Mouse (Mus musculus) cerebellum, adult 8-10 months (tissue): ENCODE results near the gene Ggt1.
A peak's percentile ranks its signal among the peaks of the same experiment; 100 is the strongest.
"Not testable (repeated sequence)": the region's sequence is repeated elsewhere in the genome, so short reads cannot be mapped to it uniquely, and the experiment has no call there.

ENCODE experiments used
- DNase-seq: peaks from one replicate; pipeline ENCODE4 v3.0.0; 2022

Ggt1 gene

DNA sequence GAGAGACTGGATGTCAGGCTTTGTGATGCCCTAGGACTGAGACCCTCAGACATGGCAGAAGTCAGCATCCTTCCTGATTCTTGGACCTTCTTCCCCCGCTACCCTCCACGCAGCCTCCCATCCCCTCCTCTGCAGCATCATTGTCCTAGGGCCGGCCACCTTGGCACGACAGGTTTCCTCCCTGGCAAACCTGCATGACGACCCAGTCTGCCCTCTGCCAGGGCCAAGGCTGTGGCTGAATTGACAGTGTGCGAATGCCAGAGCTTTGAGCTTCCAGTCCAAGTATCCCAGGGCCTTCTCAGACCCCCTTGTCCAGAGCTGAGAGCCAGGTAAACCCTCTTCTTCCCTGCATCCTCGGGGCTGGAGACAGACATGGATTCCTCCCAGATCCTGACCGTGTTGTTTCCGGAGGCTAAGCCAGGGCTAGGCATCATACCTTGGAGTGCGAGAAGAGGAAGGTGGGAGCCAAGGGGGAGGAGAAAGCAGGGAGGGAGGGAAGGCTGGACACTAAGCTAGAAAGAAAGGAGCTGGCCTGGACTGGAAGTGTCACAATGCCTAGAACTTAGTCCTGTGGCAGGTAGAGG lies at the start of gene Ggt1:
Gene Ggt1, plus strand, starts transcription at position 534 of the 584 bp plus-strand sequence.
- DNase-seq, result no peak

DNA sequence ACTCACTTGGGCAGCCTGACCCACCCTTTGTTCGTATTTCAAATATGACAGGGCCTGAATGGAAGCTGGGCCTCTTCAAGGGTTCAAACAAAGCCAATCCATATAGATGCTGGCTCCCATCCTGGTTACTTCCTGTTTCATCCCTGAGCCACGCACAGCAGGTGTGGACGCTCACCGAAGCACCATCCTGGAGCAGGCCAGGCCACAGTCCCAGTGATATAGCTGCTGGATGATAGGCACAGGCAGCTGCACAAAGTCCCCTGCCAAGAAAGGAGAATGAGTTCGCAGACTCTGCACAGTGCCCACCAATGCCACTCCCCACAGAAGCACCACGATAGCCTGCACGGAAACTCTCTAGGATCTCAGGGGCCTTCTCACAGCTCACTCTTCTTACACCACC lies 49.5 kb upstream of the Ggt1 start:
- no peak for DNase-seq

DNA sequence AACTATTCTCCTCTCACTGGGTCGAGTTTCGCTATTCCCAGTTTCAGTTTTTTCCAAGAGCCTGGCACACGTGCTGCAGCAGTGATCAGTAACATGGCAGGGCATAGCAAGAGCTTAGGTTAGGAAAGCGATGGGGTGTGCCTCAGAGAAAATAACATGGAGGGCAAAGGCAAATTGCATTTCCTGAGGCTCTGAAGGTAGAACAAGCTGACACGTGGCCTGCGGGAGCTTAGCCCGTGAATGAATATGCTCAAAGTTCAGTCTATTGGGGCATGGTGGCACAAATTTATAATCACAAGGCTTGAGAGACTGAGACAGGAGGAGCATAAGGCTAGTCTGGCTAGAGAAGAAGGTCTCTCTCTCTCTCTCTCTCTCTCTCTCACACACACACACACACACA lies 48.6 kb upstream of the Ggt1 start:
- DNase-seq, result no peak

DNA sequence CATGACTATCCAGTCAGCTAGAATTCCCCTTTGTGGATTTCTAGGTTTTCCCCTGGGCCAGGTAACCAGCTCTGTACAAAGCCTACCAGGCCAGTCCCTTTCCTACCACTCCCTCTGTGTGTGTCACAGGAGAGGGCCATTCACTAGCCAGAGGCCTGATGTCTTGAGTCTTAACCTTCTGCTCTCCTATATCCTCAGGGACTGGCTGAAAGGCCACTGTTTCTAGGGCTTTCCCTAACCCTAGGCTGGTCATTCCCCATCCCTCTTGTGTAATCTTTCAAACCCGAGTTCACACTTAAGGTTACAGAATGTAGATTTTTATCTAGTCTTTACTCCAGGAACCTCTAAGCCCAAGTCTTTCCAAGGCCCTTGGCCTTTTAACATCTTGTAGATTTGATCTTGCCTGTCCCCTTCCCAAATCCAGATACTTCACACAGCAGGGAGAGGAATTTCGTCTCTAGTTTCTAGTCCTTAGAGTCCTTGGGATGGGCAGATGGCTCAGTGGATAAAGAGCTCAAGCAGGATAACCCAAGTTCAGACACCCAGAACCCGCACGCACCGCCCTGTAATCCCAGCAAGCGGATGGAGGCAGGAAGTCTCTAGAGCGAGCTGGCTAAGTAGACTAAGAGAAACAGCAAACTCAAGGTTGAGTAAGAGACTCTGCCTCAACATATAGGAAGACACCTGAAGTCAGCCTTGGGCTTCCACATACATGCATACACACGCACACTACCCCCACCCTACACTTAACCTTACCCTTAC lies 47.9 kb upstream of the Ggt1 start:
- DNase-seq, result no peak

DNA sequence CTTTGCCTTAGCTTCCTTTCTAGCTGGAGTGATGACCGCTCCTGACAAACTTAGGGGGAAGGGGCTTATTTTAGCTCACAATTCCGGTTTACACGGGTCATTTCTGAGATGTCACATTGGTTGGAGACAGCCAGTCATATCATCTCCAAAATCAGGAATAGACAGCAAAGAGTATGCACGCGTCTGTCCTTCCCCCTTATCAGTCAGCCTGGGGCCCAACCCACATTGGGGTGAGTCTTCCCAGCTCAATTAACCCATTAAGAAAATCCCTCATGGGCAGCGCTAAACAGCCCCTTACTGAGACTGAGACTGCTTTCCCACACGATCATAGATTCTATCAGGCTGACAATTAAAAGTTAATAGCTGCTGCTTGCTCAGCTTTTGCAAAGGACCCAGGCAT lies 47.0 kb upstream of the Ggt1 start:
- DNase-seq, result no peak

DNA sequence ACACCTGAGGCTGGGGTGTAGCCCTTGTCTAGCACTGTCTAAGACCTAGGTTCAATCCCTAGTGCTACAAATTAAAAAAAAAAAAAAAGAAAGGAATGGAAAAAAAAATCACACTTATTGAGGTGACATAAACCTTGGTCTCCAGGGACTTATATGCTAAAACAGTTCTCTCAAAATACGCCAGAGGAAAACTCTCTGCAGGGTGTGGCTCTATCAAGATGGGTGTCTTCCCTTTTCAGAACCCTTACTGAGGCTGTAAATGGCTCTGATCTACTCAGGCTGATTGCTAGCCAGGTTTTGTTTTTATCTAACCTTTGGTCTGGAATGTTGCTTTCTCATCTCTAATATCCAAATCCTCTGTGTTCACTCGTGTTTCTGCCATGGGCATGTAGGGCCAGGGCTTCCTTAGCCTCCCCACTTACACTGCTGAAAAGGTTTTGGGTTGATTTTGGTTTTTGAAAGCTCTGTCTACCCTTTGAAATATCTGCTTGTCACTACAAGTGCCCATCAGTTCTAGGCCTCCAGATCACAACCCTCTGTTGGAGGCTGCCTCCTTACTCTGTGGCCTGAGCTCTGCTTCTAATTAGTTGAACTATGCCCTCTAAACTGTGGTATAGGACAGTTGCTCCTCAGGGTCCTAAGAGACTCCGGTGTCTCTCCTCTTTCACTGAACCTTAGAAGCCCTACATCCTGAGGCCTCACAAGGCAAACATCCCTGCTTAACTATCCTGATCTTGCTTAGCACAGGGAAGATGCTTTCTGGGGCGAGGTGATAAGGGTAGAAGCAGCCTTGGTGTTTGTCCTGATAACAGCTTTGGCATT lies 46.0 kb upstream of the Ggt1 start:
- DNase-seq, result no peak

DNA sequence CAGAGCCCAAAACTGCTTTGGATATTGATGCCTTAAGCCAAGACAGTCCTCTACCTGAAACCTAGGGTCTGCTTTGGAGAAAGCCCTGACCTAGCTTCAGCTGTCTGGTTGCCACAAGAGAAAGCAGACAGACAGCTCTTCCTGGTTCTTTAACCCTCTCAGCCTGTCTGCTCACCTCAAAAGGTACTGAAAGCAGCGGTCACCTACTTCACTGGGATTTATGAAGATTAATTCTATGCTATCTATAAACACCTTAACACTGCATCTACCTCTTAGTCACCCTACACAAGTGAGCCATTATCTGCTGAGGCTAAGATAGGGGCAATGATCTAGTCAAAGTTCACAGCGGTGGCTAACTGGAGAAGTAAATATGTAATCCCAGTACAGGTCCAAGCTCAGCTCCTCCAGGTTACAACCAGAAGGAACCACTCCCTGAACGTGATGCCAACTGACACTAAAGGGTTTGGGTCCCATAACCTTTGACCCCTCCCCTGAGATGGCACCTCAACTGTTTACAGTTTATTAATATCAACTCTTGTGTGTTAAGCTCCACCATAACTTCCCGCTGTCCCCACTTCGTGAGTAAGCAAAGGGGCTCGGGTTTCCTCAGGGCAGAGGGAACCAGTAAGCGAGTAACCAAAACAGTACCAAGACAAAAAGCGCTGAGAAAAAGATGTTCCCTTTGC lies 45.2 kb upstream of the Ggt1 start:
- no peak for DNase-seq

DNA sequence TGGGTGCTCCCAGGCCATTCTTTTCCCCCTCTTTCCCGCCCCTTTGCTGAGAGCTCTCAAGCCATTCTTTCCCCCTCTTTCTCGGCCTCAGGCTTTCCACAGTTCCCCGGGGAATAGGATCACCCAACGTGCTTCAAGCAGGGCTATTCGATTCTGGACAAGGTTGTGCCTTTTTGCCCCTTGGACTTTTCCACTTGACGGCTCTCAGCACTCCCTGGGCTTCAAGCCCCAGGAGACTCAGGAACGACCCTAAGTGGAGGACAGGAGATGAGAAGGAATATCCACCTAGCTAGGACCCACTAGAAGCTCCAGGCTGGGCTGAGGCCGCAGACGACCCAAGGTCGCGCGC lies 44.7 kb upstream of the Ggt1 start:
- DNase-seq, result no peak

DNA sequence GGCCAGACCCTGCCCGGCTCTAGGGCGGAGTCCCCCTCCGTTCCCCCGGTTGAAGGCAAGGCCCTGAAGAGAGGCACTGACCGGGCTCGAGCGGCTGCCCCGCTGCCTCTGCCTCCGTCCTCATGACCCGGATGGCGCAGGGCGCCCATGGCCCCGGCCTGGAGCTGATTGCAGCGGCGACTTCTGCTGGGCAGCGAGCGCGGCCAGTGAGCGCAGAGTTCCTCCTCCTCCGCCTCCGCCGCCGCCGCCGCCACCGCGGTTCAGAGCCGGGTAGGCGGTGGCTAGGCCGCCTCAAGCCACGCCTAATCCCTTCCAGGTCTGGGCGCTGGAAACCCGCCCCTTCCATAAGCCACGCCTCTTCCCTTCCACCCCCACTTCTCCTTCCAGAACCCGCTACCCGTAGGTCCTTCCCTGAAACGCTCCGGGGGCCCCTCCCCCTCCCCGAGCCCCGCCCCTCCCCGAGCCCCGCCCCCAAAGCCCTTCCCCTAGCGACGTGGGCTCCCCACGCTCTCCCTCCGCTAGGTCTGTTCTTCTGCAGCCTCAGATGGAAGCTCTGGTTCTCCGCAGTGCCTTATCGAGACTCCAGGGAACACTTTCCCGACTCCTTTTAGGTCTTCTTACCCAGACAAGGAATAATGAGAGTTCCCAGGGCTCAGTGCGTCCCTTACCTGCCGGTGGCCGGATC lies 44.2 kb upstream of the Ggt1 start, which contains the start of gene Snrpd3:
Gene Snrpd3, plus strand, starts transcription at position 479 of the 685 bp plus-strand sequence.
- DNase-seq, result peak; percentile 88

DNA sequence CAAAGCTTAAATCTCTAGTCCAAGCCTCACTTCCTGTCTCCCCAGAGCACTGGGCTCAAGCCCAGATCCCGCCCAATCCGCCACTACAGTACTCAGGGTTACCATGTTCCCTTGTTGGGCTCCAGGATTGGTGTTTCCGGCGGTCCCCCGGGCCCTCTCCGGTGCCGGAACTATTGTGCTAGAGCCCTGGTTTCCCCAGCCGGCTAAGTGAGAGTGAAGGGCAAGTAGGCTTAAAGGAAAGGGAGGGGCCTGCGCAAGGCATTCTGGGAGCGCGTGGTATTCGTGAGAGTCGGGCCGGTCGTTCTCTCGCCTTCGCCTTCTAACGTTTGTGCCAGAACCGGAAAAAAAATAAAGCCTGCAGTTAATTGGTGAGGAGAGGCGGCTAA lies 43.7 kb upstream of the Ggt1 start, which contains the start of gene Gucd1:
Gene Gucd1, minus strand, starts transcription at position 215 of the 386 bp plus-strand sequence.
- peak; percentile 99 for DNase-seq

DNA sequence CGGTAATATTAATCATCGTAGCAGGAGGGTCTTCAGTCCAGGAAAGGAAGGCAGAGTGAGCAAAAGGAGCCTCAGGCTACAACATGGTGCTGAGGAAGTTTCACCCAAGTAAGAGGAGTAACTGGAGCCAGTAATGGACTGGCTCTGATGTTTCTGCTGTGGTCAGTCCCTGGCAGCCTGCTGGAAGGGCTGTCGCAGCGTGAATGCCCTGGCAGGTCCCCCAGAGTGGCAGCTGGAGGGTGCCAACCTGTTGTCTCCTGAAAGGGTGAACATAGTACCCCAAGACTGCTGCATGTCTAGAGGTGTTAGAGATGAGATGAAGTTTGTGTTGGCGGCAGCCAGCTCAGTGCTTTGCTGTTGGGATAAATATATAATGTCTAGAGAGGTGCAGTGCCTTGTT lies 40.8 kb upstream of the Ggt1 start:
- no peak for DNase-seq

DNA sequence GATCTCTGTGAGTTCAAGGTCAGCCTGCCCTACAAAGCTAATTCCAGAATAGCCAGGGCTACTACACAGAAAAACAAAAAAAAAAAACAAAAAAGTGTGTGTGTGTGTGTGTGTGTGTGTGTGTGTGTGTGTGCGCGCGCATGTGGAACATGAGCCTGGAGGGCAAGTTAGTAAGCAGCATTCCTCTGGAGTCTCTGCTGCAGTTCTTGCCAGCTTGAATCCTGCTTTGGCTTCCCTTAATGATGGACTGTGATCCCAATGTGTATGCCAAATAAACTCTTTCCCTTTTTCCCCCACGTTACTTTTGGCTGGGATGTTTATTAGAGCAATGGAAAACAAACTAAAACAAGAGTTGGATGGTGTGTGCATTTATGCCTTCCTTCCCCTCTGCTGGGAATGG lies 39.8 kb upstream of the Ggt1 start:
- no peak for DNase-seq

DNA sequence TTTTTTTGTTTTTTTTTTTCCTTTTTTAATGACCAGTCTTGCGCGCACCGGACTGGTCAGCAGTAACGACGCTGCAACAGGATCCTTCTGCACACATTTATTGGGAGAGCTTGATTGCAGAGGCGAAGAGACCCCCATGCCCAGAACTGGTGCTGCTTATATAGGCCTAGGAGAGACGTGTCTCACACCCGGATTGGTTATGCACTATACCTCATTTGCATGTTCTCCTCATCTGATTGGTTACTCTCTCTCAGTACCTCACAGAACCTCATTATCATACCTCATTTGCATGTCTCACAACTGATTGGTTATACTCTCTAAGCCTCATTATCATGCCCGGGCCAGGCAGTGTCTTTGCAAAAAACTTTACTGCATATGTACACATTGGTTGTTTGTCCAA lies 36.0 kb upstream of the Ggt1 start:
- not testable (repeated sequence) for DNase-seq

DNA sequence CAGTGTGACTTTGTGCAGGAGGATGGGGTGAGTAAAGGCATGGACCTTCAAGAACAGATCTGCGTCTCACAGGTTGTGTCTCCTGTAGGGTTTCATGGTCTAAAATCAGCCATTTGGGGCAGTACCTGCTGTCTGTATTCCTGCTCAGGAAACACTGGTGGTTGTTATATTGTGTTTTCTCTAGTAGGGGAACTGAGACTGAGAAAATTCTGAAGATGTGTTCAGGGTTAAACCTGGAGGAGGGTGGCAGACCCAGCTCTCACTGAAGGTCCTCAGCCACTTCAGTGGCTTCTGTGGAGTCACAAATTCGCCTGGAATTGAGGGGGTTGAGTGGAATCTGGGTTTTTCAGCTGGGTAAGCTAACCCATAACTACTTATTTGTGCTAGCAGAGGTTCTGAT lies 31.1 kb upstream of the Ggt1 start:
- no peak for DNase-seq

DNA sequence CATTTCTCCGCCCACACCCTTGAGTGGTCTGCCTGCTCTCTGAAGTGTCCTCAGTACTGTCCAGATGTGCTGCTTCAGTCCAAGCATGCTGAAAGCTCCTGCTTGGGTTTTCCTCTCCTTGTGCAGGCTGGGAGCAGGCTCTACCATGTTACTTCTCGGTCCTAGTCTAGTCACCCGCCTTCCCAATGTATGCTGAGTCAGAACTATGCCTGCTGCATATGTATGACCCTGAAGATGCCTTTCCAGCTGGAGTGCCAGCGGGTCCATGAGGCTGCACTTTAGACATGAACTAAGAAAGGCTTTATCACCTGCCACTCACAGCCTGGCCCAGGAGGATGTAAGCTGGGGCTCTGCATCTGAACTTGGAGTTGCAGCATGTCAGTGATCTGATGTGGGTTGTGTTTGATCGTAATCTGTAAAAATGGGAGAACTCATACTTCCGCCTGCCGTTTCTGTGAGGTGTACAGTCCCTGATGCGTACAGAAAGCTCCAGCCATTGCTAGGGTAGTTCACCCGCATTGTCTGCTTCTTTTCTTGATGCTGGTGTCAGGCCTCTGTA lies 29.8 kb upstream of the Ggt1 start:
- no peak for DNase-seq

DNA sequence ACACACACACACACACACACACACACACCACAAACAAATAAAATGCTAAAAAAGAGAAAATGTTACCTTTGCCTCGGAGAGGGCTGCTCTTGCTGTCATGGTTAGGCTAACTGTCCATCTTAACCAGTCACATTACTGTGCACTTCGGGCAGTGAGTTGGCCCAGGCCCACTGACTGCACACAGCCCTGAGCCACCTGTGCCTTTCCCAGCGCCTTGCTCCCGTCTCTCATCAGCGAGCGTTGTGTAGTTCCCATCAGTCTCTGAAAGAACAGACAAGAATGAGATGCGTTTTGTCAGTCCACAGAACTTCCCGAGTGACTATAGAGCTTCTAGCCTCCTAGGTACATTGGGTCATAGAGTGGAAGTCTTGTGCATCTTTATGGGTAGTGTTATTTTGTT lies 27.2 kb upstream of the Ggt1 start:
- no peak for DNase-seq

DNA sequence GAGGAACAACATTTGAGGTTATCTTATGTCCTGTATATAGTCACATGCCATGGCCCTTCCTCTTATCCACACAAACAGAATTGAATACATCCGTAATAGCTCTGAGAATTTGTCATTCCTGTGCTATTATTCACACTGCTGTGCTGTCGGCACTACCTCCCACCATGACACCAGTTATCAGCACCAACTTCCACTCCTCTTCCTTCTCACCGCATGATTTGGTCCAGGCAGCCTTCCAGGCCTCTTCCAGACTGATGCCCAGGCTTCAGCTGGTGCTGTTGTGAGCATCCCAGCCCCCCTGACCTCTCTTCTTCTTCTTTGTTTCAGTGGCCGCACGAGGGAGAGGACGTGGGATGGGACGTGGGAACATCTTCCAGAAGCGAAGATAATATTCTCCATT lies 26.5 kb upstream of the Ggt1 start:
- DNase-seq, result no peak

DNA sequence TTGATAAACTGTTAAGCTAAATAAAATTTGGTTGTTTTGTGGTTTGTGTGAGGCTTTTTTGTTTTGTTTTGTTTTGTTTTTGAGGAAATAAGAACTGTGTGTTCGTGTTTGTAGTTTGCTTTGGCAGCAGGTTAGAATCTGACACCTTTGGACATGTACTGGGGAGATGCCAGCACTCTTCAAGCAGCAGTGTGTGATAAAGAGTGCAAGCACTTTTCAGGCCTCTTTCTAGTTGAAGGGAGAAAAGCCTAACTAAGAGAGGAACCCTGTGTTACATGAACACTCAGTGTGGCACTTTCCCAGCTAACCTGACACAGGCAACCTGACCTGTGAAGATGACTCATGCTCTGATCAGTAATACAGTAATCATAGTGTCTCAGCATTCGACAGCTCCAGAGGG lies 26.0 kb upstream of the Ggt1 start:
- DNase-seq, result no peak

DNA sequence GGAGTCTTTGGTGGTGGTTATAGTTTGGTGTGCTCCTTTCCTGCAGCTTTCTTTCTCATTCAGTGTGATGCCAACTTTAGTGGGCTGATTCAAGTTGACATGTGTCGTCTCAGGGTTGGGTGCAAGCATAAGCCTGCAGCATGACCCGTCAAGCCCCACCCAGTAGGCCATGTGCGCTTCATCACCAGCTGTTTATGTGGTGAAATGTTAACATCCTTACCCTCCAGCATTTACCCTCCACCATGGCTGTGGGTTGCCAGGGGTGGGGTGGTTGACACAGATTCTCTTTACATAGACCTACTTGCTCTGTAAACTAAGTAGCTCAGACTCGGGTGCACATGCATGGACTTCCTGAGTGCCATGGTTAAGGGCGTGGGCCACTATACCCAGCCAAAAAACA lies 25.3 kb upstream of the Ggt1 start:
- no peak for DNase-seq

DNA sequence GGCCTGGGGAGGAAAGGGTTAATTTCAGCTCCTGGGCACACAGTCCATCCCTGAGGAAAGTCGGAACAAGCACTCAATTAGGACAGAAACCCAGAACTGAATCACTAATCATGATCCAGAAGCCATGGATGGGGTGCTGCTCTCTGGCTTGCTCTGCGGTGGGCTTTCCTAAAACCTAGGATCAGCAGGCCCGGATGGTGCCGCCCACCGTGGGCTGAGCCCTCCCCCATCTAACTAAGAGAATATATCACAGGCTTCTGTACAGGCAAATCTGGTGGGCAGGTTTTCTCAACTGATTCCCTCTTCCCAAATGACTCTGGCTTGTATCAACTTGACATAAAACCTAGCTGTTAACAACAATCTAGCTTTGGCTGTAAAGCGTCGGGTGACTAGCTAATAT lies 13.5 kb upstream of the Ggt1 start:
- DNase-seq, result no peak

DNA sequence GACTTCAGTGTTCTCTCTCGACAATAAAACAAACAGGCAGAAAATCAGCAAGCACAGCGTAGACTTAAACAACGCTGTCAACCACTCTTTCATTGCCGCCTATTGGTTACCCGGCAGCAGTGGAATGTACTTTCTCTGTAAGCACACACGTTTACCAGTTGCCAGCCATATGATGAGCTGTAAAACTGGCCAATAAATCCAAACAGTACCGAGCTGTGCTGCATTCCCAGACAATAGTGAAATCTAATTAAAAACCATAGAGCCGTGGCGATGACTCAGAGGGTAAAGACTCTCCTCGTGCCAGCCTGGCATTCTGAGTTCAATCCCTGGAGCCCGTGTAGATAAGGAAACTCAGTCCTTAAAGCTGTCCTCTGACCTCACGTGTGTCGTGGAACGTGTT lies 12.9 kb upstream of the Ggt1 start:
- DNase-seq, result no peak

DNA sequence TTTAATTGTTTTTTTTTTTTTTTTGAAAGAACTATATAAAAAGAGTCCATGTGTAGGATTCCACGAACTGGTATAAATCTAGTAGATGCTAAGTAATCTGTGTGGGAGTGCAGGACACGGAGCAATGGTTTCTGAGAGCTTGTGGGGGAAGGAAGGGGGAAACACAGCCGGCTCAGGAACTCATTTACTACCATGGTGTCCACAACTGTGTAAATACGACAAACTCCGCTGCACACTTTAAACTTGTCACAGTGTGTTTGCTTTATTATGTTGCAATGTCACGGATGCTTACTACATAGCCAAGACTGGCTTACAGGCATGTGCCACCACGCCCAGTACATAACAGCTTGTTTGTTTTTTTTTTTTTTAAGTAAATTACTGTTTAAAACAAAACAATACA lies 11.5 kb upstream of the Ggt1 start:
- no peak for DNase-seq

DNA sequence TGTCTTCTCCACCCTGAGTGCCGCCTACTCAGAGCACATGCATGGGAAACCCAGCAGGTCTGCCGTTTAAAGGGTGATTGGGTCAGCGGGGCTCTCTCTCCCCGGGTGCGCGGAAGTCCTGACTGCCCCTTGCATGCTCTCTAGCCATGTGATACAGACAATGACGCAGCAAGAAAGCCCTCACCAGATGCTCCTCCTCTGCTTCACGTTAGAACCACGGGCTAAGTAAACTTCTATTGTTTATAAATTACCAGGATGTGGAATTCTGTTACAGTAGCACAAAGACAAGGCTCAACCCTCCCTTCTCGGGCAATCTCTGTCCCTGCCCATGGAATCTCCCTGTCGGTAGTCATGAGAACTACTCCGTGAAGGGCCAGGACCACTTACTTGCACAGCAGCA lies 10.2 kb upstream of the Ggt1 start:
- no peak for DNase-seq
